ENCODE assay signal across 28 mouse cellular contexts in the genomic region with DNA sequence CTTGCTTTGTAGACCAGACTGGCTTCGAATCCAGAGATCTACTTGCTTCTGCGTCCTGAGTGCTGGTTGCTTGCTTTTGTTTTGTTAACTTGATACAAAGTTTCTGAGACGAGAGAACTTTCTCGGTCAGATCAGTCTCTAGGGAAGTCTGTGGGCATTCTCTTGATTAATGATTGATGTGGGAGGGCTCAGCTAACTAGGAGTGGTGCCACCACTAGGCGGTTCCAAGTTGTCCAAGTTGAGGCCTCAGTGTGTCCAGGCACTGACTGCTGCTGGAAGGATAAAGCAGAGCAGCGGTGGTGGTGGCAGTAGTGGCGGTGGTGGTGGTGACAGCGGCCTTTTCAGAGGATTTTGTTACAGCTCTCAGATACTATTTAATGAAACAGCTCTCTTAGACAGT.
DNase-seq lines count a peak whose midpoint lies in the region; TF ChIP-seq lines count a peak whose summit lies in the region.
"Had no signal": no experiment of that assay in that cellular context is flagged by ENCODE, and none has a peak within 500 bp of the region (broad histone marks: within the 10 kb centered on the region; RNA-seq: fewer than 3 reads in every experiment).

No protein-coding gene starts in this region.

- no peaks in the 10 kb centered on the region for H3K9me3 ChIP-seq in heart, embryonic 10.5 days
- H3K9me3 ChIP-seq: embryonic facial prominence, embryonic 13.5 days; forebrain, embryonic 12.5 days; heart, embryonic 15.5 days; midbrain, embryonic 13.5 days had no signal

- DNase-seq in heart, adult 11 months, result peak; percentile 67
- DNase-seq in heart, embryonic 10.5 days (ENCODE audit: low spot score), result no peak
- peak; percentile 63 for DNase-seq in liver, adult 2 months (ENCODE audit: extremely low read depth, low read depth, low spot score)
- DNase-seq in liver, result no peak
- peak; percentile 72 to 81 for DNase-seq in kidney, adult 8-10 months
- DNase-seq in kidney, postnatal 36 days, result peak; percentile 72 to 76
- no peak for DNase-seq in right cerebral cortex, postnatal 4 days
- DNase-seq in layer of hippocampus, postnatal 14 days (ENCODE audit: low spot score in 2 of 2), result no peak
- DNase-seq: cerebellum, adult 2 months; cerebellum, postnatal 25 days; embryo, embryonic 11 days; gastrocnemius, postnatal 36 days; heart, postnatal 4 days; layer of hippocampus, adult 9-11 months; left cerebral cortex, postnatal 4 days; liver, postnatal 0 days; lung, postnatal 10 days; right cerebral cortex, postnatal 14 days; spleen, adult 18-20 months; thymus, adult 18-20 months; thymus, postnatal 4 days had no signal

- no peak for TF ChIP-seq CTCF in liver, adult 2 months (IDR thresholded peaks at IDR 0.05; ENCODE audit: low read depth, low read length)

- H3K4me3 ChIP-seq in heart, embryonic 10.5 days, result no peak overlapping the region
- H3K4me3 ChIP-seq in liver, adult 2 months (ENCODE audit: insufficient read depth, low read depth, low read length), result no peak overlapping the region
- H3K4me3 ChIP-seq: embryonic facial prominence, embryonic 13.5 days; erythroblast, embryonic 14.5 days; forebrain, embryonic 12.5 days; heart, embryonic 15.5 days; left cerebral cortex, adult 2 months; midbrain, embryonic 13.5 days had no signal

- H3K27me3 ChIP-seq in heart, embryonic 10.5 days (ENCODE audit: insufficient read depth, poor library complexity, severe bottlenecking), result no peaks in the 10 kb centered on the region
- H3K27me3 ChIP-seq in liver, adult 2 months (ENCODE audit: control insufficient read depth, insufficient read depth, low read length), result no peaks in the 10 kb centered on the region
- H3K27me3 ChIP-seq: embryonic facial prominence, embryonic 13.5 days; forebrain, embryonic 12.5 days; heart, embryonic 15.5 days; midbrain, embryonic 13.5 days had no signal

- no peaks in the 10 kb centered on the region for H3K36me3 ChIP-seq in heart, embryonic 10.5 days
- H3K36me3 ChIP-seq in liver, adult 2 months (ENCODE audit: control insufficient read depth, insufficient read depth, low read length), result no peaks in the 10 kb centered on the region
- H3K36me3 ChIP-seq: embryonic facial prominence, embryonic 13.5 days; forebrain, embryonic 12.5 days; heart, embryonic 15.5 days; midbrain, embryonic 13.5 days had no signal

- no peak overlapping the region for H3K9ac ChIP-seq in liver, adult 2 months (ENCODE audit: low read depth, low read length)
- H3K9ac ChIP-seq: embryonic facial prominence, embryonic 13.5 days; forebrain, embryonic 12.5 days; heart, embryonic 15.5 days; hindbrain, embryonic 14.5 days; liver, postnatal 0 days; midbrain, embryonic 13.5 days had no signal

- no peak overlapping the region for H3K27ac ChIP-seq in heart, embryonic 10.5 days
- H3K27ac ChIP-seq in liver, adult 2 months (replicated peaks; ENCODE audit: insufficient read depth, low read depth, low read length), result no peak overlapping the region
- H3K27ac ChIP-seq: embryonic facial prominence, embryonic 13.5 days; forebrain, embryonic 12.5 days; heart, embryonic 15.5 days; hindbrain, embryonic 14.5 days; left cerebral cortex, adult 2 months; midbrain, embryonic 13.5 days had no signal

- H3K79me2 ChIP-seq in liver, adult 2 months (ENCODE audit: control insufficient read depth, insufficient read depth, low read length), result no peaks in the 10 kb centered on the region

- WGBS in heart, embryonic 10.5 days, result 82% methylated on average over 8 of the region's 8 CpGs
- 73% methylated on average over 8 of the region's 8 CpGs for WGBS in liver, adult 2 months

- TF ChIP-seq POLR2A in liver, adult 2 months (IDR thresholded peaks at IDR 0.05; ENCODE audit: extremely low read depth, insufficient read depth, low read length), result no peak

- H3K4me1 ChIP-seq in heart, embryonic 10.5 days, result peaks cover 27% of the 10 kb centered on the region
- H3K4me1 ChIP-seq in liver, adult 2 months (ENCODE audit: control insufficient read depth, insufficient read depth, low read length), result no peaks in the 10 kb centered on the region

Comparison
In these comparisons a context has a peak if more than half of its experiments do, and no peak if none do; other contexts are left out.
1. DNase-seq: peak in heart, adult 11 months (single experiment), liver, adult 2 months (single experiment), kidney, adult 8-10 months (2 of 2) and kidney, postnatal 36 days (2 of 2); none in heart, embryonic 10.5 days (single experiment), liver (single experiment), right cerebral cortex, postnatal 4 days (single experiment) and layer of hippocampus, postnatal 14 days (0 of 2).